Mouse (Mus musculus): Measurements from ENCODE around the gene S100pbp. TPM values are rescaled to one million over a fixed set of nuclear protein-coding genes. Genes with fewer than 3 reads are reported as not detected.

The S100pbp gene
- 10 to 100 TPM; 32.3 to 37.9 TPM for total RNA-seq (2021)
- long read RNA-seq, experiment 1, partial matches to known transcripts: 0 of 3 reads
- long read RNA-seq, experiment 1, other reads (novel, unspliced or antisense): 3 of 3 reads
- long read RNA-seq, experiment 2, full-length matches to known transcripts: 1 of 5 reads
- long read RNA-seq, experiment 2, partial matches to known transcripts: 0 of 5 reads
- long read RNA-seq, experiment 2, other reads (novel, unspliced or antisense): 4 of 5 reads

- DNase-seq (ENCODE audit: low spot score in 2 of 2): peak; percentile 93 to 98
These were observed at the start of gene S100pbp, which contains the start of gene Yars for GRCm38 (mm10) chr4:129189542-129190519. TSS of gene S100pbp (minus strand) at chr4:129189727. TSS of gene Yars (plus strand) at chr4:129189760.

DNA sequence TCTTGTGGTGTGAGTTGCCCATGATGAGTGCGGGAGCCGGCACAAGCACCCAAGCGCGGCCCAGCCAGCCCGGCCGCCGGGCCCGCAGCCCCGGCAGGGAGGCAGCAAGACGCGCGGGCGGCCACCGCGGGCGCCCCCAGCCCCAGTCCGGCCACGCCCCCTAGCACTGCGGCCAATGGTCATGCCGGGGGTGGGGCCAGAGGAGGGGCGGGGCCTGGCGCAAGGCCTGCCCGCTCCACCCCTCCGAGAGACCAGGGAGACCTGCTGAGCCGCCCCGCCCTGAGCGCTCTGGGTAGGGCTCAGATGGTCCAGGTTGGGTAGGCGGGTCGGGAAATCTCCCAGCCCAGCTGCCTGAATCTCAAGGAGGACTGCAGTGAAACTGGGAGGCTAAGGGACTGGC is 49.5 kb upstream of the S100pbp start:
- peak; percentile 57 to 65 for DNase-seq (ENCODE audit: low spot score in 2 of 2)

GRCm38 (mm10) chr4:129238579-129239016 is 49.1 kb upstream of the S100pbp start:
- DNase-seq (ENCODE audit: low spot score in 2 of 2): no peak

- DNase-seq (ENCODE audit: low spot score in 2 of 2): no peak
These were observed 48.4 kb upstream of the S100pbp start for GRCm38 (mm10) chr4:129237843-129238441.

DNA sequence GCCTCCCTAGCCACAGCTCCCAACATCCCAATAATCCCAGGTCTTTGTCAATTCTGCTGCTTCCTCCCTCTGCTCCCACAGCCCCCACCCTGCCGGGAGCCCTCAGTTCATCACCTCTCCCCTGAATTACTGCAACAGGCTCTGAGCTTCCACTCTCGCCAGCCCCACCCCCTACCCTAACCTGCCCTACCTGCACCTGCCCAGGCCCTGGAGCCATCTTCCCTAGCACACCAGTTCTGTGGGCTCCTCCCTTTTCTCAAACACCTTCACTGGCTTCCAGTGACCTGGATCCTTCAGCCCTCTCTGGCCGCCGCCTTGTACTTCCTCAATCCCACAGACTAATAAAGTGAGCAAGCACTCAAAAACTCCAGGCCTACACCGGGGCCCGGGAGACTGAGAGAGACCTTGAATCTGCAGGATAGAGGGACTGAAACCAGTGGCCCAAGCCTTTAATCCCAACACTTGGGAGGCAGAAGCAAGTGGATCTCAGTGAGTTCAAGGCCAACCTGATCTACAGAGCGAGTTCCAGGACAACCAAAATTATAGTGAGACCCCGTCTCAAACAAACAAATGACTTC is 46.8 kb upstream of the S100pbp start:
- DNase-seq (ENCODE audit: low spot score in 2 of 2): no peak

- no peak for DNase-seq (ENCODE audit: low spot score in 2 of 2)
These were observed 45.6 kb upstream of the S100pbp start for GRCm38 (mm10) chr4:129235147-129235546.

DNA sequence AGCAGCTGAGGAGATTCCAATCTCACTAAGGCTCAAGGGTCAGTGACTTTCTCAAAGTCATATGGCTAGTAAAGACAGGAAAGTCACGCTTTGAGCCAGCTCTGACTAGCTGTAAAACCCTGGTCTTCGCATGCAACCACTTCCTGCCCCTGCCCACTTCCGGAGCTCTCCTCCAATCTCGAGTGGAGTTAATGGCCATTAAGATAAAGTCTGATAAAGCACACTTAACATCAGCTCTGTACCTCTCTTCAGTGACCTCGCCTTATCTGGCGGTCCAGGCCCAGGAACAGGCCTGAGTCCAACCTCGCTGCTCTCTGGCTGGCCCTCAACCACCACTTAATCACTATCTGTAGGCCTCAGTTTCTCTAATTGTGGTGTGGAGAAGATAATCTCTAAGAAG is 45.0 kb upstream of the S100pbp start:
- DNase-seq (ENCODE audit: low spot score in 2 of 2): no peak

DNA sequence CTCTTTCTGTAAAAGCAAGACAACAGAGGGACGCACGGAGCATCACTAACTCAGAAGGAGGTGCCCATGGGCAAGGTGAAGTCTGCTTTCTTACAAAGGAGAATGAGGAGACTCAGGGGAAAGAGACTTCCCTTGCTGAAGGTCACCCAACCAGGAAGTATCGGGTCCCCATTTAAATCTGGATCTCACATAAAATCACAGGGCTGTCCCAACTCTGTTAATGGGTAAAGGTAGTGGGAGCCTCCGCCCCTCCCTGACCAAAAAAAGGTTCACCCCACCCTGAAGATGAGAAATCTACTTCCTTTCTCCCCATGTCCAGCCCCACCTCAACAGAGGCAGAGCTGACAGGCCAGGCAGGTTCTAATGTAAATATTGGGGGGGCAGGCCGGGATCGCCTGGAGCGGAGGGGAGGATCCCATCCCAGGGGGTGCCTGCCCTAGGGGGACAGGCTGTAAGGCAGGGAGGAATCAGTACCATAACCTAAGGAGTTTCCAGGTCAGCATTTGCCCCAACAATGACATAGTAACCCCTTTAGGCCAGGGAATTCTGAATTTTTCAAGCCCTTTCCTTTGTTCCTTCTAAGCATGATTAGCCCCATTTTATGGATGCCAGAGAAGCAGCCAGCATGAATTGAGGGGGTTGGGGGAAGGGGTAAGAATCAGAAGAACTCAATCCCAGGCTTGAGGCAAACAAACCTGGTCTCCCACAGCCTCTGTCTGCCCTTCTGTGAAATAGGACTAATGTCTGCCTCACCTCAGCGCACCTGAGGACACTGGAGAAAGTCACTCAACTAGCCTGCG is 43.2 kb upstream of the S100pbp start:
- DNase-seq (ENCODE audit: low spot score in 2 of 2): no peak

DNA sequence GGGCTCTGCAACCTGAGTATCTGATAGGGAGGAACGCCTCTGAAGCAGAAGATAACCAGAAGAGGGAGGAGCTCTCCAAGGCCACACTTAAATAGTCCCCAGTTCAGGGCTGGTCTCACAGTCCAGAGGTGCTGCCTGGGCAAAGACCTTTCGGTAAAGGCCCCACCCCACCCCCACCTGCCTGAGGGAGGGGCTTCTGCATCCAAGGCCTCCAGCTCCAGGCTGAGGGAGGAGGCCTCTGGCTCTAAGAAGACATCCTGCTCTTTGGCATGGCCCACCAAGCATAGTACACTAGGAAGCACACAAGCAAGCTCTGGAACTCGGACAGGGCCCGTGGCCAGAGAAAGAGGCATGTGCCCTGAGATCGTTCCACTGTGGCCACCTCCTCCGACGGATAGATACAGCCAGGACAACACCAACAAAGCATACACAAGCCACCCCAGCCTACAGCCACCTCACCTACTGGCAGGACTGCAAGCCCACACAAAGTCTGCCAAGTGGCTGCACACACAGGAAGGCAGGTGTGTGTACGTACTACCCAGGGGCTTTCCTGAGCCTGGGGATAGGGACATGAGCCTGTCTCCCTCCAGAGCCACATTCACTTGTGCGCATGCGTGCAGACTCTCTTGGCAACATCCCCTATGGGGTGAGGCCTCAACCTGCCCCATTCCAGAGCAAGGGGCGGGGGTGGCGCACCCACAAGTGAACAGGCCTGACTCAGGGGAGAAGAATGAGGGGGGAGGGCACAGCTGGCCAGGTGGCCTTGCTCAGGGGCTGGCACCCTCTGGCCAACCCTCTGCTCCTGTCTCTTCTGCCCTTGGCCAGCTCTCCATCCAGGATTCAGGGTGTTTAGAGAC is 42.3 kb upstream of the S100pbp start:
- no peak for DNase-seq (ENCODE audit: low spot score in 2 of 2)

DNA sequence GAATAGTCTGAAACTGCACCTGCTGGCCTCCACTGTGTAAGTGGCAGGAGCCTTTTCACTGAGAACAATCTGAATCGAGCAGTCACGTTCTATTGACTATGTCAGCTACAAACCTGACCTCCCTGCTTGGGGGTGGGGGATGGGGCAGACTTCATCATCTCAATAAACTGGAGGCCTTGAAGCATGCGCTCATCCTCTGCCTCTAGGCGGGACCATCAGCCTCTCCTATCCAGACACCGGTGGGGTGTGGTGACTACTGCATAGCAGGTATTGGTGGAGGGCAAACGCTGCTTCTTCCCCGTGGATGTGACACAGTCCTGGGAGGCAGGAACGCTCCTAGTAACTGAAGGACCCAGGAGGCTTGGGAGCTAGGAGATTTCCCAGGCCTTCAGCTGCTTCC is 41.4 kb upstream of the S100pbp start:
- no peak for DNase-seq (ENCODE audit: low spot score in 2 of 2)

DNA sequence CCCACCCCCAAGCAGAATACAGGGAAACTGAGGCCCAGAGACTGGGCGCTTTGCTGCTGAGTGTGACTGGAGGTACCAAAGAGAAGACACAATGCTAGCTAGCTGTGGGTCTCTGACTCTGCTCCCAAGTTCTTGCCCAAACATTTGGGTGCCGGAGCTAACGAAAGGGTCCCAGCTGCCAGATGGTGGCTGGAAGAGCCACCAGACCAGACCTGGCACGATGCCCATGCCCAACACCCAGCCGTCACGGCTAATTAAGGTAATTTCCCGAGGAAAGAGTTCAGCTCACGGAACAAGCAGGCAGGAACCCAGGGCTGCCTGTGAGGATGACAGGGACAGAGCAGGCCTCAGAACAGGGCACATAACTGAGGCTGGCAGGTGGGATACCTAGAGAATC is 38.5 kb upstream of the S100pbp start:
- no peak for DNase-seq (ENCODE audit: low spot score in 2 of 2)

DNA sequence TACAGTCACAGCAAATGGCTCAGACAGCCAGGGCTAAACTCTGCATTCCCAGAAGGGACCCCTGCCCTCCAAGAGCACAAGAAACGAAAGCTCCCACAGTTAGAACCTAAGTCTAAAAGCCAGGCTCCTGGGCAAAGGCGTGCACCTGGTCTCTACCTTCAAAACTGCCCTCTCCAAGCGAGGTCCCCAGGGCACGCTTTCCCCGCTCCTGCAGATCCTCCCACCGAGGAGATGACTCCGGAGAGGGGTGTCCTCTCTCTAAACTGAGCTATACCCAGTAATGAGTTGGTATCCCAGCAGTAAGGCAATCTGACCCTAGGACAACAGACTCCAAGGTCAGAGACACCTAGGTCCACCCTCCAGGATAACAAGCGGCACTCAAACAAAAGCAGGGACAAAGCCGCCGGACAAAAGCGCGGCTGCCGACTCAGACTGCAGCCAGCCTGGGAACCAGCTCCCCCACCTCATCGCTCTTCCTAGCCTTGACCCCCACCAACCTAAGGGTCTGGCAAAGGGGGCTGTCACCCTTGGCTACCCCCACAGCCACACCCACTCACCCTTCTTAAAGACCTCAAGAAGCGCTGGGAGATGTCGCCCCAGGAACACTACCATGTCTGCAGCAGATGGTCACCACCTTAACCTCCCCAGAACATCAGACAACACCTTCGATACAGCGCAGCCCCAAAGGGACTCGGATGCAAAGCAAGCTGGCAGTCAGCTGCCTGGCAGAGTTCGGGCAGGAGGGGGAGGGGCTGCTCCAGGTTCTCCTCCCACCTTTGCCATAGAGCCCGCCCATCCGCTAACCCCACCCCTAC is 37.9 kb upstream of the S100pbp start:
- no peak for DNase-seq (ENCODE audit: low spot score in 2 of 2)

GRCm38 (mm10) chr4:129226441-129226963 is 37.0 kb upstream of the S100pbp start:
- DNase-seq (ENCODE audit: low spot score in 2 of 2): no peak

DNA sequence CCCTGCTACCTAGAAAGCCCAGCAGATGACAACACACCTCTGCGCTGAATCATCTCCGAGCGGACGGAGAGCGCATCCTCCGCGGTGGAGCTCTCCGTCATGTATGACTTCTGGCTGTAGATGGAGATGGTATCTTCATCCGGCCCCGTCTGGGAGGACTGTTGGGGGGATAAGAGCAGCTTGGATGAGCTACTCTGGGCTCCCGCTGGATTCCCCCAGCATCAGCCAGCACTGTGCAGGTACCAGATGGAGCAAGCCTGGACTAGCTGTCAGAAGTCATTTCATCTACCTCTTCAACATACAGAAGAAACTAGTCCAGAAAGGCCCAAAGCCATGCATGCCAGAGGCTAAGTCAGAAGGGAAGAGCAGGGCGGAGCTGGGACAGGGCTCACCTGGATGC is 35.8 kb upstream of the S100pbp start:
- DNase-seq (ENCODE audit: low spot score in 2 of 2): no peak

DNA sequence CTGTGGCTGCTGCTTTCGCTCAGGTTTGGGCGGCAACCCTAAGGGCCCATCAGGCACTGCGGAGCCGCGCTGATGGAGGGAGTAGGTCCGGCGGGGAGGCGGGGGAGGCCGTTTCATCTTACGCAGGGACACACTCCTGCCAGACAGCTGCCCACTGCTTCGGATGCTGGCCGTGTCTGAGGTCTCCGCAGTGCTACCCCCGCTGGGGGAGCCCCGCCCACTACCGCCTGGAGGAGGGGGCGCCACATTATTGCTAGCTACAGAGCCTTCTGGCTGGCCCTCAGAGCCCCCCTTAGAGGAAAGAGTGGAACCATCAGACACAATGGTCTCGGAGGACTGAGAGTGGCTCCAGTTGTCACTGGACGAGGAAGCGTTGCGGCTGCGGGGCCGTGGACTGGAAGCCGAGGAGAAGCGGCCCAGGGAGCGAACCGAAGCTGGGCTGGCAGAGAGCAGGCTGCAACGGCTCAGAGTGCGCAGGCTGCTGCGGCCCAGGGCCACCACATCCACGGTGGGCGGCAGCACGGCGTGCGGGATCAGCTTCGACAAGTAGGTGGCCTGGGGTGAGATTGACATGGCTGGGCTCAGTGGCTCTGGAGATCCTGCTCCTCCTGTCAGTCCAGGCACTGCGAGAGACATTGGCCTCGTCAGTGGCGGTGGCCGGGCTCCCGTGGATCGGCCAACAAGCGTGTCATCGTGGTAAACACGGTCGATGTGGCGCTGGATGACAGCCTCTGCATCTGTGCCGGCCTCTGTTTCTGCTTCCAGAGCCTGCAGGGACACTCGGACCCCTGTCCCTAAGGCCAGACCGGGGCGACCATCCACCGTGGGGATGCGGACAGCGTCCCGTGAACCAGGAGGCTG is 34.1 kb upstream of the S100pbp start:
- no peak for DNase-seq (ENCODE audit: low spot score in 2 of 2)

DNA sequence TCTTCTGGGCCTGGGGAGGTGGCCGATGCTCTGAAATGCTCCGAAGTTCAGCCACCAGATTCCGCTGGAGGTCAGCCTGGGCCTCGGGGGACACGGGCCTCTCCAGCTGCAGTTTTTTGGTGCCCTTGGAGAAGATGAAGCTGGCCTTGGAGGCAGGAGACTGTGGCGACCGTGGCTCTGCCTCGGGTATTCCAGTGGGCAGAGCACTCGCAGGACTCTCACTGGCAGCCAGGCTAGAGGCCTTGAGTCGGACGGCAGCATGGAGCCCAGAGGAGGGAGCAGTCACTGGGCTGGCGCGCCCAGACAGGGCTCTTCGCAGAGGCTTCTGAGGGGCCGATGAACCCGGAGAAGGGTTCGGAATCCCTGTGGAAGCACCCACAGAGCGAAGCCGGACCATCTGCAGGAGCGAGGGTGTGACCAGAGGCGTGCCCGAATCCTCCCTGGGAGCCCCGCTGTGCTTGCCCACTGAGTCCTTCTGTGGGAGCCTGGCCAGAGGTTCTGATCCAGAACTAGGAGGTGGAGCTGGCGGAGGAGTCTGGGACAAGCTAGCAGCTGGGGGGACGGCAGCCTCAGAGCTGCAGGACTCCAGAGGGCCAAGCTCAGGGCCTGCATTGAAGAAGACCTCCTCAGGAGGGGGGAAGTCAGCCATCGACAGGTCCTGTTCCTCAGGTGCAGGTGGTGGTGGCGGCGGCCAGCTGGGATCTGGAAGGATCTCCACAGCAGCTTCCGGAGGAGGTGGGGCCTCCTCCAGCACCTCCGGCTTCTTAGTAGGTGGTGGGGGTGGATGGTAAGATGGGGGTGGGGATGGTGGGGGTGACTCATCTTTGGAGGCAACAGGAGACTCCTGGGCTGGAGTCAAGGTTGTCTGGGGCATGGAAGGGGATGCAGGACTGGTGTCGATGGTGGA is 32.7 kb upstream of the S100pbp start:
- no peak for DNase-seq (ENCODE audit: low spot score in 2 of 2)
